Mouse (Mus musculus) ES-Bruce4 (cell line): Measurements from ENCODE around the gene Lgi1. TPM values are rescaled to one million over a fixed set of nuclear protein-coding genes. Genes with fewer than 3 reads are reported as not detected.

Experiments used
- H3K27ac ChIP-seq: 2 replicates; pipeline ENCODE4 v1.5.1; 2012; ENCODE audit warnings: low read length, inconsistent platforms; ENCODE audit not compliant: insufficient read depth
- H3K27me3 ChIP-seq: 2 replicates; pipeline ENCODE4 v1.6.1; 2012; ENCODE audit warnings: mild to moderate bottlenecking, low read length, inconsistent platforms; ENCODE audit not compliant: control insufficient read depth, poor library complexity, insufficient read depth, severe bottlenecking
- H3K36me3 ChIP-seq: 2 replicates; pipeline ENCODE4 v1.6.1; 2012; ENCODE audit warnings: inconsistent platforms, mild to moderate bottlenecking, low read length, moderate library complexity; ENCODE audit not compliant: control insufficient read depth, poor library complexity, insufficient read depth, severe bottlenecking
- H3K4me1 ChIP-seq: one replicate; pipeline ENCODE4 v1.8.1; 2011; ENCODE audit warnings: low read length; ENCODE audit not compliant: control insufficient read depth, insufficient read depth
- H3K4me3 ChIP-seq: 2 replicates; pipeline ENCODE4 v1.5.1; 2011; ENCODE audit warnings: low read depth, mild to moderate bottlenecking, low read length
- H3K9ac ChIP-seq: 2 replicates; pipeline ENCODE4 v1.6.1; 2012; ENCODE audit warnings: low read depth, mild to moderate bottlenecking, inconsistent platforms; ENCODE audit not compliant: poor library complexity, severe bottlenecking
- H3K9me3 ChIP-seq: replicated peaks from 2 replicates; pipeline ENCODE4 v1.6.1; 2012; ENCODE audit warnings: mild to moderate bottlenecking, low read length, inconsistent platforms; ENCODE audit not compliant: control insufficient read depth, poor library complexity, insufficient read depth, severe bottlenecking
- CTCF ChIP-seq: IDR thresholded peaks from one replicate; pipeline ENCODE4 v1.8.1; 2011; ENCODE audit warnings: low read depth, low read length
- EP300 ChIP-seq: IDR thresholded peaks from 2 replicates; pipeline ENCODE4 v1.6.1; 2011; ENCODE audit warnings: low read depth, low read length; ENCODE audit not compliant: insufficient read depth
- POLR2A ChIP-seq: IDR thresholded peaks from one replicate; pipeline ENCODE4 v1.8.1; 2011; ENCODE audit warnings: low read length; ENCODE audit not compliant: insufficient read depth
- polyA plus RNA-seq: library from polyadenylated mRNA; stranded (reverse); fragments of >200 nt; gene quantifications from 2 replicates; pipeline ENCODE4 v1.2.4, GENCODE M21; 2011; ENCODE audit warnings: low read depth; ENCODE audit not compliant: missing spikeins, insufficient read depth, insufficient read length

Lgi1 gene
- polyA plus RNA-seq, 1 experiment = 32.6 TPM

GRCm38 (mm10) chr19:38332820-38333219 is 68.5 kb downstream of the Lgi1 start:
- no peak for TF ChIP-seq EP300
- TF ChIP-seq POLR2A = no peak
- no peak for TF ChIP-seq CTCF
- no peaks in the 10 kb centered on the region for H3K4me1 ChIP-seq
- no peak overlapping the region for H3K9ac ChIP-seq
- H3K27ac ChIP-seq = no peak overlapping the region
- H3K36me3 ChIP-seq = no peaks in the 10 kb centered on the region
- no peaks in the 10 kb centered on the region for H3K9me3 ChIP-seq
- H3K4me3 ChIP-seq = no peak overlapping the region
- no peaks in the 10 kb centered on the region for H3K27me3 ChIP-seq

DNA sequence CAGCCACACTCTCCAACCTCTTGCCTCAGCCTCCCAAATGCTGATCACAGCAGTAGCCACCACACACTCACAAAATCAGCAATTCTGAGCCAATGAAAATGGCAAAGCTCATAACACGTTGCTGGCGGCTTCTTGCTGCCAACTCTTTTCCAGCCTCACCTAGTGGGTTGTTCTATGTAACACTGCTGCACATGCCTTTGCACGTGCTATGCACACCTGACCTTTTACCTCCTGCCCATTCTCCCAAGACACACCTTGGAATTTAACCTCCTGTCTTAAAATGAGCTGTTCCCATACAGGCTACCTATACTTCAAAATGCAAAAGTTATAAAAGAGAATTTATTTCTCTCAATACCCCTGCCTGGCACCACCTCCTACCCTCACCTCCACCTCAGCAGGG is 72.2 kb downstream of the Lgi1 start:
- TF ChIP-seq EP300 (no peak), POLR2A (no peak), CTCF (no peak)
- no peaks in the 10 kb centered on the region for H3K36me3 ChIP-seq
- no peaks in the 10 kb centered on the region for H3K27me3 ChIP-seq
- no peak overlapping the region for H3K4me3 ChIP-seq
- no peak overlapping the region for H3K9ac ChIP-seq
- peaks cover under 1% of the 10 kb centered on the region; the same call in 1 of the 2 replicates for H3K9me3 ChIP-seq
- H3K27ac ChIP-seq = no peak overlapping the region
- no peaks in the 10 kb centered on the region for H3K4me1 ChIP-seq

- no peak overlapping the region for H3K4me3 ChIP-seq
- peaks cover 7% of the 10 kb centered on the region for H3K9me3 ChIP-seq
- H3K36me3 ChIP-seq = no peaks in the 10 kb centered on the region
- no peaks in the 10 kb centered on the region for H3K27me3 ChIP-seq
- H3K9ac ChIP-seq = no peak overlapping the region
- no peaks in the 10 kb centered on the region for H3K4me1 ChIP-seq
- TF ChIP-seq POLR2A = no peak
- no peak for TF ChIP-seq EP300
- no peak overlapping the region for H3K27ac ChIP-seq
Measured at GRCm38 (mm10) chr19:38337332-38337731, 73.0 kb downstream of the Lgi1 start.

GRCm38 (mm10) chr19:38339734-38340133 is 75.4 kb downstream of the Lgi1 start:
- TF ChIP-seq CTCF (no peak), EP300 (no peak), POLR2A (no peak)
- Histone ChIP-seq H3K27me3 (no peaks in the 10 kb centered on the region), H3K4me1 (no peaks in the 10 kb centered on the region), H3K4me3 (no peak overlapping the region), H3K9me3 (peaks cover 26% of the 10 kb centered on the region), H3K36me3 (no peaks in the 10 kb centered on the region), H3K9ac (no peak overlapping the region), H3K27ac (no peak overlapping the region)

- H3K4me1 ChIP-seq = no peaks in the 10 kb centered on the region
- H3K27me3 ChIP-seq = no peaks in the 10 kb centered on the region
- H3K27ac ChIP-seq = no peak overlapping the region
- peaks cover 55% of the 10 kb centered on the region for H3K9me3 ChIP-seq
- H3K36me3 ChIP-seq = no peaks in the 10 kb centered on the region
- H3K9ac ChIP-seq = no peak overlapping the region
- TF ChIP-seq EP300 (no peak), POLR2A (no peak), CTCF (no peak)
- no peak overlapping the region for H3K4me3 ChIP-seq
Measured at GRCm38 (mm10) chr19:38343246-38343645, 78.9 kb downstream of the Lgi1 start.

- H3K36me3 ChIP-seq = no peaks in the 10 kb centered on the region
- H3K27ac ChIP-seq = peak overlapping the region; percentile 98
- peaks cover 45% of the 10 kb centered on the region for H3K9me3 ChIP-seq
- peaks cover 2% of the 10 kb centered on the region; the same call in 1 of the 2 replicates for H3K27me3 ChIP-seq
- no peaks in the 10 kb centered on the region for H3K4me1 ChIP-seq
- TF ChIP-seq EP300 (0 out of 2 replicates have a peak, but pooled peaks have one; percentile 42), POLR2A (no peak), CTCF (no peak)
- no peak overlapping the region for H3K9ac ChIP-seq
- no peak overlapping the region for H3K4me3 ChIP-seq
Measured at GRCm38 (mm10) chr19:38348271-38349012, 84.1 kb downstream of the Lgi1 start.
